Mouse (Mus musculus): ENCODE data around the gene Prickle3.
"Not testable (repeated sequence)": the region's sequence is repeated elsewhere in the genome, so short reads cannot be mapped to it uniquely, and the experiment has no call there.

The Prickle3 gene

GRCm38 (mm10) chrX:7670921-7671623 is 14.0 kb downstream of the Prickle3 start, which contains the start of gene Plp2:
Plp2 (minus strand) TSS chrX:7671390.
- DNase-seq (ENCODE audit: low spot score in 2 of 2), result peak; percentile 50 to 55

- no peak for DNase-seq (ENCODE audit: low spot score in 2 of 2)
Observed at GRCm38 (mm10) chrX:7672739-7673138, 15.7 kb downstream of the Prickle3 start.

- peak; percentile 23 to 30 for DNase-seq (ENCODE audit: low spot score in 2 of 2)
Observed at GRCm38 (mm10) chrX:7673578-7674281, 16.7 kb downstream of the Prickle3 start.

- peak in 1 of 2 experiments; percentile 34 for DNase-seq (ENCODE audit: low spot score in 2 of 2)
Observed at GRCm38 (mm10) chrX:7674284-7675000, 17.4 kb downstream of the Prickle3 start.

- DNase-seq (ENCODE audit: low spot score in 2 of 2), result no peak
Observed at GRCm38 (mm10) chrX:7675001-7675380, 17.9 kb downstream of the Prickle3 start.

DNA sequence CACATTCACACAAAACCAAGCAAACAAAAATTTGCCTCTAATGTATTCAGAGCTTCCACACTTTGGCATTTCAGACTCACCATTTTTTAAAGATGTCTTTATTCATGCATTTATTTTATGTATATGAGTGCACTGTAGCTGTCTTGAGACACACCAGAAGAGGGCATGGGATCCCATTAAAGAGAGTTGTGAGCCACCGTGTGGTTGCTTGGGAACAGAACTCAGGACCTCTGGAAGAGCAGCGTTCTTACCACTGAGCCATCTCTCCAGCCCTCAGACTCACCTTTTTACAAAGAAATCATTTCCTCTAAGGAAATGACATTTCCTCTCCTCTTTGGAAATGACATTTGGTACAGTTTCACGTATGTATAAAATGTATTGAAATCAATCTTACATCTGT is 21.9 kb downstream of the Prickle3 start:
- no peak for DNase-seq (ENCODE audit: low spot score in 2 of 2)

GRCm38 (mm10) chrX:7679405-7680056 is 22.5 kb downstream of the Prickle3 start:
- DNase-seq (ENCODE audit: low spot score in 2 of 2), result peak; percentile 71 to 88

- DNase-seq (ENCODE audit: low spot score in 2 of 2), result no peak
Observed at GRCm38 (mm10) chrX:7680057-7680412, 23.0 kb downstream of the Prickle3 start.

DNA sequence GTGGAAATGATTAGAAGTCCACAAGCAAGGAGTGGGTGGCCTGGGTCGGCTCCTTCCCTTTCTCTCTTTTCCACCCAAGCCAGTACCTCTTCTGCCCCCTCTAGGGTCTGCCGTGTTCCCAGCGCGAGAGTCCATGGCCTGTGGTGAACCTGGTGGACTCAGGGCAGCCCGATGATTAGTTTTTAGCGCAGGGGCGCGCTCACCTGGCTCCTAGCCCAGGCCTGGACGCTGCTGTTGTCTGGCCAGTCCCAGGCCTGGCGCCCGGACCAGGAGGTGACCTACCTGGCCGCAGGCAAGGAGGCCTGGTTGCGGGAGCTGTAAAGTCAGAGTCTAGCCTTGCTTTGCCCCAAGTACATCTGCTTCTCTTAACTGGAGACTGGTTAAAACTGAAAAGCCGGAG is 23.8 kb downstream of the Prickle3 start, which contains the start of gene Magix:
Magix (minus strand) TSS at position 388 of the 400 bp plus-strand sequence.
- DNase-seq (ENCODE audit: low spot score in 2 of 2), result no peak

DNA sequence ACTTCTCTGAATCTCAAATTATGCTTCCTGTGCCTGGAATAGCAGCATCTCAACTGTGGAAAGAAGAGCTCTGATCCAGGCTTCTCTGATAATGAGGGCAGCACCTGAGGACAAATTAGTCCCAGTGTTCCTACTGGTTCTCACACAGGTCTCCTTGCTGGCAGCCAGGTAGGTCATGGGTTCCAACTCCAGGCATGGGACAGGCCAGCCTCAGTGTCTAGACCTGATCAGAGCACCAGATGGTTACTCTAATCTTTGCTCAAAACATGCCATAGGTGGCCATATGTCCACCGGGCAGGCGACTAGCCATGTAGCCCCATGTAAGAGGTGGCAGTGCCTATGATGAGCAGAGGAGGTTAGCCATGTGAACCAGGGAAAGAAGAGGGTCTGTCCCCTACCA is 31.3 kb downstream of the Prickle3 start:
- no peak for DNase-seq (ENCODE audit: low spot score in 2 of 2)

- DNase-seq (ENCODE audit: low spot score in 2 of 2), result no peak
Observed at GRCm38 (mm10) chrX:7690486-7690885, 33.4 kb downstream of the Prickle3 start.

- no peak for DNase-seq (ENCODE audit: low spot score in 2 of 2)
Observed at GRCm38 (mm10) chrX:7692862-7693261, 35.8 kb downstream of the Prickle3 start.

- DNase-seq (ENCODE audit: low spot score in 2 of 2), result no peak
Observed at GRCm38 (mm10) chrX:7696520-7696919, 39.5 kb downstream of the Prickle3 start.

DNA sequence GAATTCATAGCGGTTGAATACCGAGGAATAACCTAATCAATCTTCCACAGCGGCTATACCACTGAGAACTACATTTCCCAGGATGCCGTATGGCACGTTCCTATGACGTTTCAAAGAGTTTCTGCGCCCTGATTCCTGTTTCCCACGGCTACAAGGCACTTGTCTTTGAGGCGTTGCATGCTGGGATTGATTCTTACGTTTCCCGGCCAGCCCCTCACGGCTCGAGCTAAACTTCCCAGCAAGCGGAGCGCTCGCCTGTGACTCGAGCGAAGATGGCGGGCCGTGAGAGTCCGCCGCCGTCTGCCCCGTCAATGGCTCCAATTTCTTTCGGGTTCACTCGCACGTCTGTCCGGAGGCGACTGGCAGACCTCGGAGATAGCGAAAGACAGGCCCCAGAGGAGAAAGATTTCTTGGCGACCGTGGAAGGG is 39.9 kb downstream of the Prickle3 start, which contains the start of gene Gpkow:
Gpkow (plus strand) TSS at position 178 of the 428 bp plus-strand sequence.
- peak; percentile 53 to 80 for DNase-seq (ENCODE audit: low spot score in 2 of 2)

- not testable (repeated sequence) for DNase-seq (ENCODE audit: low spot score in 2 of 2)
Observed at GRCm38 (mm10) chrX:7713764-7714134, 56.7 kb downstream of the Prickle3 start.

DNA sequence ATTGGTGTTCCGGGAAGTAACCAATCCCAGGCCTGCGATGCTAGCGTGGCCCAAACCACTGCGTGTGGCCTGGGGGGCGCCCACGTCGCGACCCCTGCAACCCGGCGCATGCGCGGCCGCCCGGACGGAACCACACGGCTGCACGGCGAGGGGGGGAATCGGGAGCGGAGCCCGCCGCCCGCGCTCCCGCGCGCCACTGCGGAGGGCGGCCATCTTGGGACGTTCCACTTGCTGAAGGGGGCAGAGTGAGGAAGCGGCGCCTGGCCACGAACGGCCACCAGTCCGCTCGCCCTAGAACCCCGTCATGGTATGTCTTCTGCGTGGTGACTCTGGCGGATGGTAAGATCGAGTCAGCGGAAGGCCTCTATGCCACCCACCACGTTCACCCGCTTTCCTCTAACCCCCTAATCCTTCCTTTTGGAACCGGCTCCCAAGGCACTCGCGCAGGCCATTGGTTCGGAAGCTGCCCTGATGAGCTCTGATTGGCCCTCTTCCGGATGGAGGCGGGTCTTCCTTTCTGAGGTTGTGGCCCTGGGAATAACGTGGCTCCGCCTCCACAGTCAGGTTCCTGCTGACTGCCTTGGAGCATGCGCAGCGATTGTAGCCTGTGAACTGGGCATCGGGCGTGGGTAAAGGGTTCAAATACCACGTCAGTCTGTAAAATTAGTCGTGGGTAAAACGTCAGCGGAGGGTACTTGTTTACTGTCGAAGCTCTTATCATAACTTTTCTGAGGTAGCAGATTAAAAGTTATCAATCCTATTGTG is 57.3 kb downstream of the Prickle3 start, which contains the start of gene Wdr45:
Wdr45 (plus strand) TSS at position 199 of the 765 bp plus-strand sequence.
- DNase-seq (ENCODE audit: low spot score in 2 of 2), result peak; percentile 82 to 90

GRCm38 (mm10) chrX:7716058-7716457 is 59.0 kb downstream of the Prickle3 start:
- DNase-seq (ENCODE audit: low spot score in 2 of 2), result not testable (repeated sequence)

Measured in urinary bladder, postnatal 36 days (tissue).